Mouse (Mus musculus) liver, embryonic 15.5 days (tissue): ENCODE data around the gene Olfr692. TPM values are rescaled to one million over a fixed set of nuclear protein-coding genes. Genes with fewer than 3 reads are reported as not detected.
"Not testable (repeated sequence)": the region's sequence is repeated elsewhere in the genome, so short reads cannot be mapped to it uniquely, and the experiment has no call there.

Source experiments
- ATAC-seq: fragments of 200-750 bp; cut with Nextera tagmentation; 2 replicates; pipeline ENCODE4 v1.8.0; 2017; ENCODE audit warnings: moderate number of reproducible peaks, mild to moderate bottlenecking, moderate library complexity; ENCODE audit not compliant: insufficient read depth
- H3K27ac ChIP-seq: fragments of 300-500 bp; sonication (generic); replicated peaks from 2 replicates; pipeline ENCODE4 v1.5.1; 2015; ENCODE audit warnings: mild to moderate bottlenecking, inconsistent platforms
- H3K27me3 ChIP-seq: fragments of 300-500 bp; sonication (generic); 2 replicates; pipeline ENCODE4 v1.6.1; 2015; ENCODE audit warnings: mild to moderate bottlenecking, inconsistent platforms
- H3K36me3 ChIP-seq: fragments of 300-500 bp; sonication (generic); replicated peaks from 2 replicates; pipeline ENCODE4 v1.6.1; 2015; ENCODE audit warnings: moderate library complexity, mild to moderate bottlenecking, inconsistent platforms
- H3K4me1 ChIP-seq: fragments of 300-500 bp; sonication (generic); replicated peaks from 2 replicates; pipeline ENCODE4 v1.6.1; 2015; ENCODE audit warnings: inconsistent platforms
- H3K4me2 ChIP-seq: fragments of 300-500 bp; sonication (generic); 2 replicates; pipeline ENCODE4 v1.6.1; 2015; ENCODE audit warnings: moderate library complexity, mild to moderate bottlenecking, inconsistent platforms
- H3K4me3 ChIP-seq: fragments of 300-500 bp; sonication (generic); replicated peaks from 2 replicates; pipeline ENCODE4 v1.5.1; 2015; ENCODE audit warnings: mild to moderate bottlenecking, inconsistent platforms
- H3K9ac ChIP-seq: fragments of 300-500 bp; sonication (generic); 2 replicates; pipeline ENCODE4 v1.6.1; 2015; ENCODE audit warnings: moderate library complexity, mild to moderate bottlenecking, inconsistent platforms
- H3K9me3 ChIP-seq: fragments of 300-500 bp; sonication (generic); replicated peaks from 2 replicates; pipeline ENCODE4 v1.6.1; 2016; ENCODE audit warnings: inconsistent platforms
- WGBS: fragments of 180-500 bp; shearing (Covaris S2); methylation state at CpG from one replicate; pipeline ENCODE4 v1.1.7; 2015; ENCODE audit warnings: mixed read lengths; ENCODE audit not compliant: insufficient replicate concordance; 5-methylcytosine and 5-hydroxymethylcytosine counted together
- polyA plus RNA-seq: library from polyadenylated mRNA; unstranded; fragments of >200 nt; fragmentation: Nextera tagmentation; extraction: Ambion mirVana; gene quantifications from 2 replicates; pipeline ENCODE4 v1.2.1, GENCODE M21; 2015

The Olfr692 gene
- polyA plus RNA-seq, result not detected in 2 replicates

GRCm38 (mm10) chr7:105367930-105368329 lies at the start of gene Olfr692:
TSS of gene Olfr692 (plus strand) at chr7:105368230.
- Histone ChIP-seq H3K9ac (no peak within 1 kb of the TSS), H3K27ac (no peak within 1 kb of the TSS), H3K4me2 (no peak within 1 kb of the TSS), H3K9me3 (no peaks in the 10 kb centered on the region), H3K36me3 (0 out of 2 replicates have a peak, but pooled peaks cover 2% of the 10 kb centered on the region), H3K4me1 (no peaks in the 10 kb centered on the region), H3K27me3 (no peaks in the 10 kb centered on the region), H3K4me3 (no peak within 1 kb of the TSS)
- 56% methylated on average over 1 of the region's 1 CpGs for WGBS
- no peak for ATAC-seq

GRCm38 (mm10) chr7:105325302-105325701 lies 42.7 kb upstream of the Olfr692 start:
- H3K27ac ChIP-seq, result no peak overlapping the region
- WGBS, result 40% methylated on average over 2 of the region's 2 CpGs
- no peak overlapping the region for H3K4me2 ChIP-seq
- no peaks in the 10 kb centered on the region for H3K9me3 ChIP-seq
- H3K9ac ChIP-seq, result no peak overlapping the region
- H3K4me3 ChIP-seq, result no peak overlapping the region
- no peaks in the 10 kb centered on the region for H3K36me3 ChIP-seq
- no peaks in the 10 kb centered on the region for H3K4me1 ChIP-seq
- H3K27me3 ChIP-seq, result no peaks in the 10 kb centered on the region
- ATAC-seq, result no peak

GRCm38 (mm10) chr7:105334004-105334403 lies 34.0 kb upstream of the Olfr692 start, which contains the start of gene Olfr690:
TSS of gene Olfr690 (minus strand) at chr7:105334104.
- 59% methylated on average over 1 of the region's 1 CpGs for WGBS
- Histone ChIP-seq H3K27me3 (no peaks in the 10 kb centered on the region), H3K4me2 (no peak within 1 kb of the TSS)

GRCm38 (mm10) chr7:105342170-105342569 lies 25.9 kb upstream of the Olfr692 start, which contains the start of gene Olfr691:
TSS of gene Olfr691 (minus strand) at chr7:105342270.
- H3K27ac ChIP-seq, result no peak within 1 kb of the TSS
- 15% methylated on average over 1 of the region's 1 CpGs for WGBS
- H3K27me3 ChIP-seq, result no peaks in the 10 kb centered on the region
- H3K4me2 ChIP-seq, result no peak within 1 kb of the TSS
- H3K9me3 ChIP-seq, result no peaks in the 10 kb centered on the region
- ATAC-seq, result no peak
- no peaks in the 10 kb centered on the region for H3K4me1 ChIP-seq
- no peak within 1 kb of the TSS for H3K4me3 ChIP-seq
- H3K36me3 ChIP-seq, result no peaks in the 10 kb centered on the region
- H3K9ac ChIP-seq, result no peak within 1 kb of the TSS

More at GRCm38 (mm10) chr7:105334004-105334403, 34.0 kb upstream of the Olfr692 start, which contains the start of gene Olfr690:
- Histone ChIP-seq H3K4me3 (no peak within 1 kb of the TSS), H3K9me3 (no peaks in the 10 kb centered on the region), H3K27ac (no peak within 1 kb of the TSS), H3K4me1 (no peaks in the 10 kb centered on the region), H3K9ac (no peak within 1 kb of the TSS), H3K36me3 (no peaks in the 10 kb centered on the region)
- no peak for ATAC-seq

GRCm38 (mm10) chr7:105342752-105343151 lies 25.3 kb upstream of the Olfr692 start:
- no peaks in the 10 kb centered on the region for H3K36me3 ChIP-seq
- no peak overlapping the region for H3K27ac ChIP-seq
- H3K4me3 ChIP-seq, result no peak overlapping the region
- WGBS, result 47% methylated on average over 2 of the region's 2 CpGs
- H3K4me2 ChIP-seq, result no peak overlapping the region
- no peaks in the 10 kb centered on the region for H3K27me3 ChIP-seq
- H3K4me1 ChIP-seq, result no peaks in the 10 kb centered on the region
- H3K9ac ChIP-seq, result no peak overlapping the region
- ATAC-seq, result no peak
- no peaks in the 10 kb centered on the region for H3K9me3 ChIP-seq

GRCm38 (mm10) chr7:105356064-105356463 lies 12.0 kb upstream of the Olfr692 start:
- no CpG with 5 or more reads among the region's 5 CpGs for WGBS
- not testable (repeated sequence) for H3K27me3 ChIP-seq, H3K36me3 ChIP-seq, H3K27ac ChIP-seq, H3K9me3 ChIP-seq, H3K4me1 ChIP-seq, H3K4me3 ChIP-seq, H3K9ac ChIP-seq, H3K4me2 ChIP-seq
- peak; percentile 58 for ATAC-seq

GRCm38 (mm10) chr7:105356487-105356886 lies 11.5 kb upstream of the Olfr692 start:
- H3K4me3 ChIP-seq, result not testable (repeated sequence)
- peak; percentile 86 for ATAC-seq
- WGBS, result 78% methylated on average over 1 of the region's 2 CpGs

GRCm38 (mm10) chr7:105361713-105362112 lies 6.3 kb upstream of the Olfr692 start:
- no peak overlapping the region for H3K27ac ChIP-seq
- WGBS, result 70% methylated on average over 2 of the region's 2 CpGs
- H3K9ac ChIP-seq, result no peak overlapping the region
- no peak overlapping the region for H3K4me3 ChIP-seq
- H3K4me2 ChIP-seq, result no peak overlapping the region
- no peaks in the 10 kb centered on the region for H3K4me1 ChIP-seq
- H3K27me3 ChIP-seq, result no peaks in the 10 kb centered on the region
- no peaks in the 10 kb centered on the region for H3K36me3 ChIP-seq
- no peak for ATAC-seq
- no peaks in the 10 kb centered on the region for H3K9me3 ChIP-seq

More at GRCm38 (mm10) chr7:105356487-105356886, 11.5 kb upstream of the Olfr692 start:
- H3K9me3 ChIP-seq, H3K36me3 ChIP-seq, H3K9ac ChIP-seq, H3K27me3 ChIP-seq, H3K4me1 ChIP-seq, H3K27ac ChIP-seq, H3K4me2 ChIP-seq: not testable (repeated sequence)

- Histone ChIP-seq H3K9ac (no peak overlapping the region), H3K4me3 (no peak overlapping the region), H3K27me3 (no peaks in the 10 kb centered on the region), H3K4me1 (no peaks in the 10 kb centered on the region), H3K36me3 (0 out of 2 replicates have a peak, but pooled peaks cover 2% of the 10 kb centered on the region), H3K4me2 (no peak overlapping the region), H3K9me3 (no peaks in the 10 kb centered on the region), H3K27ac (no peak overlapping the region)
- no peak for ATAC-seq
- 55% methylated on average over 5 of the region's 5 CpGs for WGBS
These were observed 762 bp upstream of the Olfr692 start for GRCm38 (mm10) chr7:105367268-105367667.

- H3K27ac ChIP-seq, result no peak overlapping the region
- H3K4me2 ChIP-seq, result no peak overlapping the region
- H3K36me3 ChIP-seq, result 0 out of 2 replicates have a peak, but pooled peaks cover 2% of the 10 kb centered on the region
- H3K9ac ChIP-seq, result no peak overlapping the region
- H3K4me1 ChIP-seq, result peaks cover 2% of the 10 kb centered on the region; the same call in 1 of the 2 replicates
- no peak for ATAC-seq
- H3K4me3 ChIP-seq, result no peak overlapping the region
- no peaks in the 10 kb centered on the region for H3K9me3 ChIP-seq
- no peaks in the 10 kb centered on the region for H3K27me3 ChIP-seq
- WGBS, result 65% methylated on average over 4 of the region's 4 CpGs
These were observed 491 bp downstream of the Olfr692 start for GRCm38 (mm10) chr7:105368521-105368920.

- Histone ChIP-seq H3K9me3 (no peaks in the 10 kb centered on the region), H3K36me3 (peaks cover 18% of the 10 kb centered on the region; the same call in 1 of the 2 replicates), H3K9ac (no peak overlapping the region), H3K27ac (no peak overlapping the region), H3K27me3 (no peaks in the 10 kb centered on the region), H3K4me1 (peaks cover 3% of the 10 kb centered on the region; the same call in 1 of the 2 replicates), H3K4me3 (no peak overlapping the region), H3K4me2 (no peak overlapping the region)
- no peak for ATAC-seq
- 26% methylated on average over 1 of the region's 1 CpGs for WGBS
These were observed 4.9 kb downstream of the Olfr692 start for GRCm38 (mm10) chr7:105372912-105373311.

- peaks cover 24% of the 10 kb centered on the region for H3K36me3 ChIP-seq
- H3K9ac ChIP-seq, result no peak overlapping the region
- H3K27ac ChIP-seq, result peak overlapping the region; percentile 19; the same call in 1 of the 2 replicates
- 23% methylated on average over 4 of the region's 4 CpGs for WGBS
- H3K27me3 ChIP-seq, result no peaks in the 10 kb centered on the region
- H3K4me2 ChIP-seq, result no peak overlapping the region
- peaks cover 3% of the 10 kb centered on the region; the same call in 1 of the 2 replicates for H3K4me1 ChIP-seq
- H3K9me3 ChIP-seq, result no peaks in the 10 kb centered on the region
- no peak; the same call in 1 of the 2 replicates for ATAC-seq
- H3K4me3 ChIP-seq, result no peak overlapping the region
These were observed 5.5 kb downstream of the Olfr692 start for GRCm38 (mm10) chr7:105373509-105373908.
